Mouse (Mus musculus) layer of hippocampus, postnatal 10 days (tissue): ENCODE measurements around the gene Phlda1. TPM values are rescaled to one million over a fixed set of nuclear protein-coding genes. Genes with fewer than 3 reads are reported as not detected.
"Not testable (repeated sequence)": the region's sequence is repeated elsewhere in the genome, so short reads cannot be mapped to it uniquely, and the experiment has no call there.

ENCODE experiments used
- DNase-seq, 2 experiments: peaks; one replicate each; pipeline ENCODE4 v3.0.0; 2021; ENCODE audit warnings: low spot score in 2 of 2
- long read RNA-seq: library from polyadenylated mRNA; stranded (forward); transcript quantifications from one replicate; pipeline ENCODE4 v2.0.0, GENCODE M21; 2023
- total RNA-seq, 2 experiments: library from RNA; stranded (reverse); gene quantifications; 2 replicates each; pipeline ENCODE4 v1.2.3; 2021

The Phlda1 gene
- 10 to 100 TPM; 23.1 to 23.5 TPM for total RNA-seq
- long read RNA-seq, transcript Phlda1-201 (2 exons, 1,949 nt), result major isoform, 31 of 37 reads
- long read RNA-seq, partial matches to known transcripts, result 0 of 37 reads
- long read RNA-seq, other reads (novel, unspliced or antisense), result 6 of 37 reads

- peak; percentile 88 to 94 for DNase-seq
Observed at GRCm38 (mm10) chr10:111506101-111506925, at the start of gene Phlda1. Gene Phlda1 (plus strand): TSS chr10:111506286.

DNA sequence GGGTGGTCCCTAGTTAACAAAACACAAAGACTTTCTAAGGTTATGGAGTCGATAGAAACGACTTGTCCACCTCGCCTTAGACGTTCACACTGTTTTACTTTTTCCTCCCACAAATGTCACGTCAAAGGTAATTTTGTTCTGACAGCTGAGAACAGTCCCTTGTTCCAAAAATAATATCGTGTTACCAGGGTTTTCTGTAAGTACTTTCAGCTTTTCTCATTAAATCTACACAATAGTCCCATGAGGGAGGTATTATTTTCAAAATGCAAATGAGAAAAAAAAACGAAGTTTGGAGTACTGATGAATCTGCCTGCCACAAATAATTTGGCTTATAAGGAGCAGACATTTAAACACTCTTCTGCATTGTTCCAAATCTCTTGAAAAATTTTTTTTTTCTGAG lies 48.0 kb upstream of the Phlda1 start:
- no peak for DNase-seq

DNA sequence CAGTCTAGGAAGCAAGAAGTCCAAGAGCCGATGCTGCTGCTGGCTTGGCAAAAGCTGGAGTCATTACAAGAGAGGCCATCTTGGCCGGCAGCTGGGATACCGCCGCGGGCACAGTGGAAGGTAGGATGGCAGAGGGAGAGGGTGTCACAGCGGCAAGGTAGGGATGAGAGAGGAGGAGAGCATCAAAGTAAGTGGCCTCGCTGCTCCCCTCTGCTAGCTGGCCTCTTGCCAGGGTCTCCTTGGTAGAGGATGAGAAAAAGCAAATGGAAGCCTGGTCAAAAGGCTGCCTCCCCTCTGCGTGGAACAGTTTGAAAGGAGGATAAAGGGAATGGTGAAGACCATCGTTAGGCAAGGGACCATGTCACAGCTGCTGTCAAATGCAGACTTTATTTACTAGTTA lies 47.0 kb upstream of the Phlda1 start:
- DNase-seq, result peak in 1 of 2 experiments; percentile 21

- DNase-seq, result no peak
Observed at GRCm38 (mm10) chr10:111459874-111460273, 46.2 kb upstream of the Phlda1 start.

DNA sequence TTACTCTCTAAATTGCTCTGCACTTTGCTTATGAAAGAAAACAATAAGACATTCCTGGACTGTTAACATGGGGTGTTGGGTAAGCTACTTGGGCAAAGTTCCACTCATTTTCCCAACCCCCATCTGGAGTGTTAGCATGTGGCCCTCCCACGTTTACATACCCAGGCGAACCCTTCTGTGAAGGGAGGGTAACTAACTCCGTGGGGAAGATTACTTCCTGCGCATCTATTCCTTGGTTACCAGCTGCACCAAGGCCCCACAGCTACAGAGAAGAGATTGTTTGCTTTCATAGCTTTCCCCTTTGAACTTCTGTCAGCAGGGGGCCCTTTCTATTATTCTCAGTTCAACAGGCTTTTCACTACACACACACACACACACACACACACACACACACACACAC lies 45.7 kb upstream of the Phlda1 start:
- peak in 1 of 2 experiments; percentile 19 for DNase-seq

DNA sequence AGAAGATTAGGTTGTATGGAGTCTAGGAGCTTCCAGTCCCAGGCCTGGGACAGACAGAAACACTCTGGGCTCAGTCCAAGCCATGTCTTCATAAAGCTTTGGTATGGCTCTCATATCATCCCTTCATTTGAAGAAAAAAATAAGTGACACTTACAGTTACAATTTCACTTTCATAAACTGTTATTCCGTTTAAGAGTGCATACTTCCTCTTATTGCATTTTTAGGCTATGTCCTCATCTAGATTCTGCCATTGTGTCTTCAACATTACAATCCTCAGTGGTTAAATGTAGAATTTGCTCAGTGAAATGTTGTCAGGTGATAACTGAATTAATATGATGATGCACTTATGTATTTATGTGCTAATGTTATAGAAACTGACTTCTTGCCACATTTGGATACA lies 41.3 kb upstream of the Phlda1 start:
- DNase-seq, result no peak

GRCm38 (mm10) chr10:111465409-111465808 lies 40.7 kb upstream of the Phlda1 start:
- no peak for DNase-seq

- no peak for DNase-seq
Observed at GRCm38 (mm10) chr10:111471166-111471565, 34.9 kb upstream of the Phlda1 start.

DNA sequence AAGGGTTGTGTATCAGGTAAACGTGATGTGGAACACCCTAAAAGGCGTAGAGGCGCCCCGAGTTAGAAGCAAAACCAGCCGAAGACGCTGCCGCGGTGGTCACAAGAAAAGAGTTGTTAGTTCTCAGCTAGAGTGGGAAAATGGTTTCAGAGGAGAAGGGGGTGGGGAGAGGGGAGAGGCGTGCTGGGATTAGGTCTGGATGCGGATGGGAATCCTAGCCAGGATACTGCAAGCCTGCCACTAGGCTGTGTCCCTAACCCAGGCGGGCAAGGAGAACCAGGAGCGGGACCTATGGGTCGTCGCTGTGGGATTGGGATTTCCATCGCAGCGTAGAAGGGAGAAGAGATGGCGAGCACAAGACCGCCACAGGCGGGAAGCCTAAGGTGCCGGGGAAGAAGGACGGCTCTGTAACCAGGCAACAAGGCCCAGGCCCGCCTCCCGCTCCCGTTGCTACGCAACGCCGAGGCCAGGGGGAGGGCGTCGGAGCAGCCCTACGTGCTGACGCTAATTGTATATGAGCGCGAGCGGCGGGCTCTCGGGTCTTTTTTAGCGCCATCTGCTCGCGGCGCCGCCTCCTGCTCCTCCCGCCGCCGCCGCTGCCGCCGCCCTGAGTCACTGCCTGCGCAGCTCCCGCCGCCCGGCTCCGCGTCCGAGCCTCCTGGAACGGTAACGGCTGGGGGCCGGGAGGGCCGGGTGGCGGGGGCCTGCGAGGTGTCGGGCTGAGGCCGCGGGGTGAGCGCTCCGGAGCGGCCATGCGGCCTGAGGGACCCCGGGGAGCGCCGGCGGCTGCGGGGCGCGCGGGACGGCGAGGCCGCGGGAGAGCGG lies 33.2 kb upstream of the Phlda1 start, which contains the start of gene Nap1l1:
Nap1l1 (plus strand) TSS at position 538 of the 825 bp plus-strand sequence.
- DNase-seq, result peak; percentile 96 to 97

DNA sequence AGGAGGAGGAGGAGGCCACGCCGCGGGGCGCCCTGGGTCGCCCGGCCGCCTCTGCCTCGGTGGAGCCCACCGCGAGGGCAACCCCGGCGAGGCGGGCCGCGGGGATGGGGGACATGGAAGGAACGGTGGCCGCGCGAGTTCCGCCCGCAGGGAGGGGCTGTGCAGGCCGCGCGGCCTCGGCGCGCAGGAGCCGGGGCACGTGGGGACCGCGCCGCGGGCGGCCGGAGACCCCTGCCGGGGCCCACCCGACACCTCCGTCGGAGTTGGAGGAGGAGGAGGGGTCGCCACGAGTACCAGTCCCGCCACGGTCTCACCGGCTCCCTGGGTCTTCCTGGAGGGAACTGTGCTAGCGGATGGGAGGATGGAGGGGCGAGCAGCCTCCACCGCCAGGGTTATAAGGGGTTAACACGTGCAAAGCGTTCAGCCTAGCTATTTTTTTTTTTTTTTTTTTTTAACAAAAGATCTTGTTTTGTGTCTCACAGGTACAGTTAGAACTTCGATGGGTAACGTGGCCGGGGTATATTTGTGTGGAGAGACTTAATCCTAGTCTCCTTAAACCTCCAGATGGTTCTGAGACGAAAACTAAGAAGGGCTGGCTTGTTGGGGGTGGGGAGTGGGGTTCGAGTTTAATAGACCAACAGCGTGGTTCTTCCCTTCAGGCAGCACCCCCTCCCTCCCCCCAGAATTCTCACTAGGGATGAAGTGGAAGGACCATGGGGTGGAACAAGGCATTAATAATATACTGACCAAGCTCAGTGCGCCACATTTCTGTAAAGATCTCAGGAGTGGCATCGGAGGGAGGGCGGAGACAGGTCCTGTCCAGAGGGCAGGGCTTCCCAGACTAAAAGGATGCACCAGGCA lies 32.3 kb upstream of the Phlda1 start:
- peak; percentile 69 to 72 for DNase-seq

DNA sequence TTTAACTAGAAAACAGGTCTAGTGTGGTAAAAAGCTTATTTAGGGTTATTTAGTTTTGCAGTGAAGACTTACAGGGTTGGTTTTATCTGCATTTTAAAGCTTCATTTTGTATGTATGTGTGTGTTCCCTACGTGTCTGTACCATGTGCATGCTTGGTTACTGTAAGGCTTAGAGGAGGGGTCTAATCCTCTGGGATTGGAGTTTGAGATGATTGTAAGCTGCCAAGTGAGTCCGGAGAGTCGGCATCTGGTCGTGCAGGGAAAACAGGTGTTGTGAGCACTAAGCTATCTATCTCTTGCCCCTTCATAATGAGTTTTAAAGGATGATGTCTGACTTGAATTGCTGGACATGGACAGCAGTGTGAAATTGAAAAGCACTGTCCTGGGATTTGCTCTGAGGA lies 29.8 kb upstream of the Phlda1 start:
- no peak for DNase-seq

- no peak for DNase-seq
Observed at GRCm38 (mm10) chr10:111476989-111477510, 29.0 kb upstream of the Phlda1 start.

- DNase-seq, result no peak
Observed at GRCm38 (mm10) chr10:111479599-111479998, 26.5 kb upstream of the Phlda1 start.

DNA sequence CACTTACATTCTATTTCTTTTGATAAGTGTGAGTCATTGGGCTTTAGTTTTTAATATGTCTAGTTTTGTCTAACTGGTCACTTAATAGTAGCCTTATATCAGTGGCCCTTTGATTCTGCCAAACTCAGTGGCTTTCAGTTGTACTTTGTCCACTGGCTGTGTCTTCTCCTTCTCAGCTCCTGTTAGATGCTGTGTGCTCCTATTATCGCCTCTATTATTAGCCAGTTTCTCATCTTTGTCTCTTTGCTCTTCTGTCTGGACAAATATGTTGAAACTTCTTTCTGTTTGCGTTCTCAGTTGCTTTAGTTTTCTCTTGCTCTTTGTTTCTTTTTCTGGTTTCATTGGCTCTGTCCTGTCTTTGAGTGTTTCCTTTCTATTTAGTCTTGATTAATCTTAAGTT lies 23.4 kb upstream of the Phlda1 start:
- no peak for DNase-seq

GRCm38 (mm10) chr10:111484079-111484478 lies 22.0 kb upstream of the Phlda1 start:
- DNase-seq, result no peak

- no peak for DNase-seq
Observed at GRCm38 (mm10) chr10:111488793-111489192, 17.3 kb upstream of the Phlda1 start.

- DNase-seq, result not testable (repeated sequence)
Observed at GRCm38 (mm10) chr10:111490079-111490478, 16.0 kb upstream of the Phlda1 start.

GRCm38 (mm10) chr10:111495888-111496287 lies 10.2 kb upstream of the Phlda1 start:
- no peak for DNase-seq

- DNase-seq, result no peak
Observed at GRCm38 (mm10) chr10:111499892-111500291, 6.2 kb upstream of the Phlda1 start.

- peak; percentile 84 for DNase-seq
Observed at GRCm38 (mm10) chr10:111503071-111503470, 3.0 kb upstream of the Phlda1 start.

DNA sequence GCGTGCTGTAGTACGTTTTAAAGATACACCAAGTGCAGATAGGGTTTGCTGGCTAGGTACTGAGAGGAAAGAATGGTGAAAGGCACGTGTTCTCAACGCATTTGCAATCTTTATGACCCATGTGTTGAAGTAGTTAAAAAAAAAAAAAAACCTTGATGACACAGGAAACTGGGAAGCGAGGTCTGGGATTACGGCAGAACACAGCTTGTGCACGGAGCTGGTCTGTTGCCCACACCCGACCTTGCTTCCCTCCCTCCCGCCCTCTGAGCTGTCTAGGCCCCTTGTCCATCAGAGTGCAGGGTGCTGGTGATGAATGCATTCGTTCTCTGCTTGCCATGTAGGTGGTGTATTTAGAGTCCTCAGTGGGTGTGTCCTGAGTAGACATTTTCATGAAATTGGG lies 2.4 kb upstream of the Phlda1 start:
- no peak for DNase-seq
